Mouse (Mus musculus) lung, postnatal 0 days (tissue): ENCODE data around the gene Nos1. TPM values are rescaled to one million over a fixed set of nuclear protein-coding genes. Genes with fewer than 3 reads are reported as not detected.

Experiments used
- ATAC-seq: fragments of 200-750 bp; cut with Nextera tagmentation; 2 replicates; pipeline ENCODE4 v1.8.0; 2017; ENCODE audit warnings: moderate library complexity
- DNase-seq: peaks from one replicate; pipeline ENCODE4 v3.0.0-alpha.2; 2016; ENCODE audit warnings: low spot score
- H3K27ac ChIP-seq: fragments of 300-500 bp; sonication (generic); 2 replicates; pipeline ENCODE4 v1.5.1; 2014; ENCODE audit warnings: antibody characterized with exemption, mild to moderate bottlenecking, low read length, mixed read lengths
- H3K27me3 ChIP-seq: fragments of 300-500 bp; sonication (generic); replicated peaks from 2 replicates; pipeline ENCODE4 v1.6.1; 2014; ENCODE audit warnings: low read length, mixed read lengths; ENCODE audit not compliant: insufficient read depth
- H3K36me3 ChIP-seq: fragments of 300-500 bp; sonication (generic); 2 replicates; pipeline ENCODE4 v1.6.1; 2014; ENCODE audit warnings: low read length, mixed read lengths; ENCODE audit not compliant: insufficient read depth
- H3K4me1 ChIP-seq: fragments of 300-500 bp; sonication (generic); 2 replicates; pipeline ENCODE4 v1.6.1; 2014; ENCODE audit warnings: antibody characterized with exemption, low read depth, low read length, mixed read lengths; ENCODE audit not compliant: insufficient read depth
- H3K4me2 ChIP-seq: fragments of 300-500 bp; sonication (generic); replicated peaks from 2 replicates; pipeline ENCODE4 v1.6.1; 2014; ENCODE audit warnings: low read depth, mild to moderate bottlenecking, low read length, moderate library complexity, mixed read lengths
- H3K4me3 ChIP-seq: fragments of 300-500 bp; sonication (generic); 2 replicates; pipeline ENCODE4 v1.5.1; 2014; ENCODE audit warnings: low read depth, low read length
- H3K9ac ChIP-seq: fragments of 300-500 bp; sonication (generic); replicated peaks from 2 replicates; pipeline ENCODE4 v1.6.1; 2014; ENCODE audit warnings: low read depth, mild to moderate bottlenecking
- H3K9me3 ChIP-seq: fragments of 300-500 bp; sonication (generic); 2 replicates; pipeline ENCODE4 v1.6.1; 2016; ENCODE audit warnings: low read length, mixed read lengths
- CTCF ChIP-seq: IDR thresholded peaks from 2 replicates; pipeline ENCODE4 v1.5.1; 2016; ENCODE audit warnings: antibody characterized with exemption, mild to moderate bottlenecking
- EP300 ChIP-seq: IDR thresholded peaks from 2 replicates; pipeline ENCODE4 v1.6.1; 2016; ENCODE audit warnings: antibody characterized with exemption, mild to moderate bottlenecking, control low read depth
- WGBS: fragments of 180-500 bp; shearing (Covaris S2); extraction: QIAGEN DNeasy Blood & Tissue Kit; methylation state at CpG from one replicate; pipeline ENCODE4 v1.1.7; 2014; 5-methylcytosine and 5-hydroxymethylcytosine counted together
- polyA plus RNA-seq: library from polyadenylated mRNA; unstranded; fragments of >200 nt; fragmentation: Nextera tagmentation; extraction: Ambion mirVana; gene quantifications from 2 replicates; pipeline ENCODE4 v1.2.1, GENCODE M21; 2015

The Nos1 gene
- polyA plus RNA-seq, 1 experiment from 2014 or later, result 0.05 TPM

DNA sequence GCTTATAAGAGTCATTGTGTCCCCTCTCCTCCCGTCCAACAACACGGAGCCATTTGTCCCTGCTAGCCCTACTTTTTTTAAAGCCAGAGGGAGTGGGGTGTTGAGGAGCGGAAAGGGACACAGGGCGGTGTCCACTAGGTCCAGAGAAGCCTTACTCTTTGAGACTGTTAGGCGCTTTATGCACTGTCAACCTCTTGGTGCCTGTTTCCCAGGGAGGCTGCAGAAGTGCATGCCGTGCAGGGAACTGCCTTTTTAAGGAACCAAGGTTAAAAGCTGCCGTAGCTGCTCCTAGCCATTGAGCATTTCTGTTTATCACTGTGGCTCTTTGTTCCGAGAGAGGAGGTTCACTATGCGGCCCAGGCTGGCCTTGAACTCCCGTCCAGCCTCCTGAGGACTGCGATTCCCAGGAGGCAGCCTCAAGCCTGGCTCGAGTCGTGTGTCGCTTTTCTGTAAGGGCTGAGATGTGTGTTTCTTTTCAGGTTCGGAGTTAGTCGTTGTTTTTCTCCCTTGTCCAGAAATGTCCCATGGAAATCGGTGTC lies 197.4 kb downstream of the Nos1 start:
- 65% methylated on average over 17 of the region's 17 CpGs for WGBS
- Histone ChIP-seq H3K4me3 (0 out of 2 replicates have a peak overlapping the region, but pooled peaks have one; percentile 95), H3K27me3 (no peaks in the 10 kb centered on the region), H3K36me3 (no peaks in the 10 kb centered on the region), H3K9me3 (no peaks in the 10 kb centered on the region), H3K4me1 (no peaks in the 10 kb centered on the region; the same call in 1 of the 2 replicates), H3K9ac (no peak overlapping the region), H3K27ac (no peak overlapping the region), H3K4me2 (peak overlapping the region; percentile 95)
- DNase-seq, result no peak
- ATAC-seq, result no peak
- TF ChIP-seq EP300, result no peak
- TF ChIP-seq CTCF, result no peak

DNA sequence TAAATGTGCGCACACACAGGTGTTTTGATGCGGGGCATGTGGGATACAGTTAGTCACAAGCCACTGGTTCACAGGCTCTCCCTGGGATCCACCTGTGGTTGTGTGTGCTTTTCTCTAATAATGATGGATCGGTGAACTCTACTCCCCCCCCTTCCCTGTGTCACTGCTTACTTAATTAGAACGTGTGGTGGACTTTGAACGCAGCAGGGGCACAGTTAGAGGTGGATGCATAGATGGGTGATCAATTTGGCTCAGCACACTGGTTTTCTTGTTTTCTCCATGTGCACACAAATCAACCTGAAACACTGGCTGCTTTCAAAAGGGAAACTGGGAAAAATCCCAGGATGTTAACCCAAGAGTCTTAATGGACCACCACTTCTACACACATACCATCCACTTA lies 198.2 kb downstream of the Nos1 start:
- Histone ChIP-seq H3K27me3 (no peaks in the 10 kb centered on the region), H3K27ac (no peak overlapping the region)
- no peak for ATAC-seq

DNA sequence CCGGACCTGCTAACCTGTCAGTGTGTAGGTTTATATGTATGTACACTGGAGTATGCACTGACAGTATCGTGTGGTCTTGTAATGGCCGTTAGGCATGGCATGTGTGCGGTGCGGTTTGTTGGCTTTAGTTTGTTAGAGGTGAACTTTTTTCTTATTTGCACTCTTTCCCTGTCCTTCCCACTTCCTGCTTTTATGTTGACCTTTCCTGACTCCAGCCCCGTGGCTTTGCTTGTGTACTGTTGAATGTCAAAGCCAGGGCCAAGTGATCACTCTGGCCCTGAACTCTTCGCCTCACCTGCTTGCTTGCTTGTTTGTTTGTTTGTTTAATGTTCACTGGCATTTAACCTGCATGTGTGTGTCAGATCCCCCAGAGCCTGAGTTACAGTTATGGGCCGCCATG lies 200.1 kb downstream of the Nos1 start:
- TF ChIP-seq EP300, result no peak
- TF ChIP-seq CTCF, result no peak
- no peak overlapping the region for H3K27ac ChIP-seq
- no peaks in the 10 kb centered on the region; the same call in 1 of the 2 replicates for H3K4me1 ChIP-seq
- H3K27me3 ChIP-seq, result no peaks in the 10 kb centered on the region
- H3K4me2 ChIP-seq, result no peak overlapping the region
- DNase-seq, result peak; percentile 37
- H3K9me3 ChIP-seq, result no peaks in the 10 kb centered on the region
- no peak overlapping the region for H3K4me3 ChIP-seq
- WGBS, result 63% methylated on average over 8 of the region's 8 CpGs
- ATAC-seq, result no peak
- no peak overlapping the region for H3K9ac ChIP-seq
- no peaks in the 10 kb centered on the region for H3K36me3 ChIP-seq

More for the DNA sequence above, 198.2 kb downstream of the Nos1 start:
- no peak overlapping the region for H3K4me3 ChIP-seq
- H3K36me3 ChIP-seq, result no peaks in the 10 kb centered on the region
- H3K4me2 ChIP-seq, result no peak overlapping the region
- no peak for DNase-seq
- WGBS, result 90% methylated on average over 5 of the region's 5 CpGs
- no peaks in the 10 kb centered on the region; the same call in 1 of the 2 replicates for H3K4me1 ChIP-seq
- no peak overlapping the region for H3K9ac ChIP-seq
- TF ChIP-seq CTCF, result no peak
- TF ChIP-seq EP300, result no peak
- H3K9me3 ChIP-seq, result no peaks in the 10 kb centered on the region

DNA sequence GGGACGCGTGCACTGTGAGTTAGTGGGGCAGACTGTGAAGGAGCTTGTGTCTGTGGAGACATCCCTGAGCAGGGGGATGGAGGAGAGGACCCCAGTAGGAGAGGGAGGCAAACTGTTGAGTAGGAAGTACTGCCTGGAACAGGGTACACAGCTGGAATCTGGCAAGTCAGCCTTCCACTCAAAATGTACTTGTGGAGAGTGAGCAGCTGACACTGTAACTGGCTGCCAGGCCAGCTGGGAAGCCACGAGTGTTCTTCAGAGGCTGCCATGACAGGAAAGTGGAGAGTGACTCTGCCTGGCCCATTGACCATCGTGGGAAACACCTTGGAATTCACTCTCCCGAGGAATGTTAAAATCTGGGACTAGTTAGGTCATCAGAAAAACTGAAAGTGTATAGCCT lies 201.1 kb downstream of the Nos1 start:
- 61% methylated on average over 5 of the region's 5 CpGs for WGBS
- no peaks in the 10 kb centered on the region for H3K27me3 ChIP-seq

DNA sequence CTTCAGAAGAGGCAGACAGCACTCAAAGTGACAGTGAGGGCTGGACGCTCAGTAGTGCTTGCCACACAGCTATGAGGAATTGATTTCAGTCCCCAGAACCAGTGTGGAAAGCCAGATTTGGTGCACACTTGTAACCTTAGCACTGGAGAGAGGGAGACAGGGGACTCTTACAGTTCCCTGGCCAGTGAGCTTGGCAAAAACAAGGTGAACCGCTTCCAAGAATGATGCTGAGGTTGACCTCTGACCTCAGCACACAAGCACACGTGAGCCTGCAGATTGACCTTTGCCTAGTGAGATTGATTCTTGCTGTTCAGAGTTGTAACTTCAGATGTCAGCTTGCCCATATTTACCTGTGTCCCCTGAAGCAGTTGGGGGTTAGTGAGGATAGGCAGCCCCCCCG lies 205.5 kb downstream of the Nos1 start:
- H3K9me3 ChIP-seq, result no peaks in the 10 kb centered on the region
- no peak overlapping the region for H3K4me3 ChIP-seq
- H3K27ac ChIP-seq, result no peak overlapping the region
- no peaks in the 10 kb centered on the region for H3K4me1 ChIP-seq
- WGBS, result 56% methylated on average over 4 of the region's 4 CpGs
- H3K27me3 ChIP-seq, result no peaks in the 10 kb centered on the region
- H3K36me3 ChIP-seq, result 0 out of 2 replicates have a peak, but pooled peaks cover 9% of the 10 kb centered on the region
- ATAC-seq, result no peak
- TF ChIP-seq EP300 (no peak), CTCF (no peak)
- H3K4me2 ChIP-seq, result no peak overlapping the region
- no peak overlapping the region for H3K9ac ChIP-seq
- DNase-seq, result no peak

More for the DNA sequence above, 201.1 kb downstream of the Nos1 start:
- Histone ChIP-seq H3K9me3 (no peaks in the 10 kb centered on the region), H3K4me2 (no peak overlapping the region), H3K36me3 (0 out of 2 replicates have a peak, but pooled peaks cover 4% of the 10 kb centered on the region), H3K4me3 (no peak overlapping the region), H3K4me1 (no peaks in the 10 kb centered on the region; the same call in 1 of the 2 replicates), H3K9ac (no peak overlapping the region), H3K27ac (no peak overlapping the region)
- DNase-seq, result peak; percentile 37
- peak; percentile 54 for ATAC-seq
- no peak for TF ChIP-seq CTCF
- TF ChIP-seq EP300, result no peak

DNA sequence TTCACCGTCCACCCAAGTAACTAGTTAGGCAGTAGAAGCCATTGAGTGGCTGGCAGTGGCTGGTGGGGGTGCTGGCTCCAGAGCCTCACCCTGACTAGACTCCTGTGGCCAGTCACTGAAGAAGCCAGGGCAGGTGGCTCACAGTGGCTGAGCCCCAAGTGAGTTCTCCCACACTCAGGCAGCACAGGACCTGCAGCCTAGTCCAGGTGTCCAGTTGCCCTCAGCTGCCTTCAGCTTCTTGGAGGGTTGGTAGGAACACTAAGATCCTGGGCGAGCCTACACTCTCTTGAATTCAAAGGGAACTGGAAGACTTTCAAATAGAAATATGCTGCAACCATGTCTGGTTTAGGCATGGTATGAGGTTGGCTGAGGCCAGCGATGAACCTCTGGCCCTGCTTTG lies 207.1 kb downstream of the Nos1 start:
- WGBS, result 90% methylated on average over 3 of the region's 3 CpGs
- Histone ChIP-seq H3K27ac (no peak overlapping the region), H3K9me3 (no peaks in the 10 kb centered on the region), H3K4me2 (no peak overlapping the region), H3K36me3 (0 out of 2 replicates have a peak, but pooled peaks cover 15% of the 10 kb centered on the region), H3K4me1 (no peaks in the 10 kb centered on the region), H3K27me3 (no peaks in the 10 kb centered on the region), H3K4me3 (no peak overlapping the region), H3K9ac (no peak overlapping the region)
- DNase-seq (no peak), ATAC-seq (no peak)
- TF ChIP-seq EP300 (no peak), CTCF (no peak)

DNA sequence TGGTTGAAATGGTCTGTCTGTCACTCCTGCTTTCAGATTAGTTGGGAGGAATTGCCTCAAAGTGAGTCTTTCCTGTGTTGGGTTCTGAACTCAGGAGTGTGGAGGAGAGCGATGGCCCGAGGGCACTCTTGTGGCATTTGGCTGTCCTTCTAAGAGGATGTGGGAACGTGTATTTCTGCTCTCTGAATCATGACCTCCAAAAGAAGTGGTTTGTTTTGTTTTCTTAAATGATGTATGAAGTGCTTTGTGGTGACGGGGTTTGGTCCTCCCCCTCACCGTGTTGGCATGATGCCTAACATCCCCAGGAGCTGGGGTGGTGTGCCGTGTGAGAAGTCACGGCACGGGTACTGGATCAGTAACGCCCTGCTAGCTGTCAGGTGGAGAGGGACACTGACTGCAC lies 207.5 kb downstream of the Nos1 start:
- no peak overlapping the region for H3K4me2 ChIP-seq
- no peak overlapping the region for H3K27ac ChIP-seq
- no peaks in the 10 kb centered on the region for H3K4me1 ChIP-seq
- DNase-seq, result no peak
- 58% methylated on average over 9 of the region's 9 CpGs for WGBS
- H3K4me3 ChIP-seq, result no peak overlapping the region
- no peaks in the 10 kb centered on the region for H3K9me3 ChIP-seq
- no peak overlapping the region for H3K9ac ChIP-seq
- TF ChIP-seq CTCF, result no peak
- no peak for TF ChIP-seq EP300
- H3K36me3 ChIP-seq, result 0 out of 2 replicates have a peak, but pooled peaks cover 15% of the 10 kb centered on the region
- ATAC-seq, result no peak
- no peaks in the 10 kb centered on the region for H3K27me3 ChIP-seq
